Mouse (Mus musculus): Measurements from ENCODE around the gene AI661453. TPM values are rescaled to one million over a fixed set of nuclear protein-coding genes. Genes with fewer than 3 reads are reported as not detected.

AI661453 gene
- total RNA-seq (2023): not detected in 4 replicates

DNA sequence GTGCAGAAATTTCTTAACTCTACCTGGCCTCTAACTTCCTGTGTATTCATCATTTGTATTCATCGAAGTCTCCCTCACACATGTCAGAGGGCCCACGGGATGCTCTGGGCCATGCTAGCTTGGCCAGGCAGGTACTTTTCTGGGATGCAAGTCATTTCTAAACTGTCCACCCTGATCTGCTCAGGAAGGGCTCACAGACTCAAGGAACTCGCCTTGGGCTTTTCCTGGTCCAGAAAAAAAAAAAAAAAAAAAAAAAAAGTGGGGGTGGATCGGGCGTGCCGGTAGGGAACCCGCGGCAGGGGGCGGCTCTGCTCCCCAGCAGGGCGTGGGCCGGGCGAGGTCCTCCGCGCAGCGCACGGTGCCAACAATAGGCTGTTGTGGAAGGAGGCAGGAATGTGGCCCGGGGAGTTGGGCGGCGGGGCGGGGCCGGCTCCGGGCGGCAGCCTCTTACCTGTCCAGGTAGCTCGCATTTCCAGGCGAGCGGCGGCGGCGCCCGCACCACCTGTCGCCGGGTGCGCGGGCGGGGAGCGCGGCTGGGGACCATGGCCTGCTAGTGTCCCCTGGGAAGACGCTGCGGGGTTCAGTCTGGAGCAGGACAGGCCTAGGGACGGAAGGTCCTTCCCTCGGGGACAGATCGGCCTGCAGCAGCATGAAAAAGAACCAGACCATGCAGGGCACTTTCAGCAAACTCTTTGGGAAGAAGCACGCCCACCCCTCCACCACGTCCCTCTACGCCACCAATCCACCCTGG lies at the start of gene AI661453:
Gene AI661453 (plus strand): TSS at position 460 of the 751 bp plus-strand sequence.

GRCm38 (mm10) chr17:47400451-47400850 lies 36.0 kb upstream of the AI661453 start, which contains the start of gene Guca1a:
Guca1a (minus strand) TSS chr17:47400584.

DNA sequence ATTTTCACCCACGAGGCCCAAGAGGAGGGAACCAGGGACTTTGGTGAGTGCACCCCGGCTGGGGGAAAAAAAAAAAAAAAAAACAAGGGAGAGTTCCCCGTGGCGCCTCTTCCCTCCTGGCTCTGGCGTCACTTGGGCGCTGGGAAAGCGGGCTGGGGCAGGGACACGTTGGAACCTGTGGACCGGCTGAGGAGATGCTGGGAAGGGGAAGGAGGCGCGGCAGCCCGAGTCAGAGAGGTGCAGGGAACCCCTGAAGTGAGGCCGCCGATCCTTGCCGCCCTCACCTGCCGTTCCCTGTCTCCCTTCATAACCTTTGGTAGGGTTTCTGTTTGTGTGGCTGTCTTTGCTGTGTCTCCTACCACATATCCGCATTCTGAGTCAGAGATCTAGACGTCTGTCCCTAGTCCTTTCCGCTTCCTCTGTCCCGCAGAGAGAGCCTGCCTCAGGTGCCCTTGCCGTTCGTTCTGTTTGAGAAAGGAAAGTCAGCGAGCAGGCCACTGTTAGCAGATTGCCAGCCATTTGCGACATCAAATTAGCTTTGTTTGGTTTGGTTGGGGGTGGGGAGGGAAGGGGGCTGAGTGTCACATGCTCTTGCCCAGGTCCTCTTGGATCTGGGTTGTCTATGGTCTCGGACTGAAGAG lies 612 bp downstream of the AI661453 start, which contains the start of gene 1700001C19Rik:
Gene 1700001C19Rik (minus strand): TSS at position 470 of the 641 bp plus-strand sequence.

GRCm38 (mm10) chr17:47501946-47502706 lies 65.7 kb downstream of the AI661453 start, which contains the start of gene Taf8:
Taf8 (minus strand) TSS chr17:47502292.

GRCm38 (mm10) chr17:47504941-47505346 lies 68.5 kb downstream of the AI661453 start, which contains the start of gene Ccnd3:
Ccnd3 (plus strand) TSS chr17:47505051.

Other genes starting within 250 kb of the AI661453 start
- 19.6 to 22.4 TPM (median 20.6 TPM) in 4 replicates for gene Mrps10, start 67.7 kb upstream of the AI661453 start, total RNA-seq (2023)
- gene Guca1b, start 51.2 kb upstream of the AI661453 start, total RNA-seq (2023): 1.1 to 1.8 TPM (median 1.4 TPM) in 4 replicates
- gene Guca1a, start 36.0 kb upstream of the AI661453 start, total RNA-seq (2023): 0.91 TPM in 1 of 4 replicates, not detected in the others
- not detected in 4 replicates for gene 1700001C19Rik, start 761 bp downstream of the AI661453 start, total RNA-seq (2023)
- gene Taf8, start 65.7 kb downstream of the AI661453 start, total RNA-seq (2023): 76.6 to 85.3 TPM (median 77.8 TPM) in 4 replicates
- 147 to 192 TPM (median 161 TPM) in 4 replicates for gene Ccnd3, start 68.4 kb downstream of the AI661453 start, total RNA-seq (2023)
- gene Bysl, start 174.9 kb downstream of the AI661453 start, total RNA-seq (2023): 13.3 to 15.3 TPM (median 14.3 TPM) in 4 replicates
- gene Med20, start 175.0 kb downstream of the AI661453 start, total RNA-seq (2023): 61.8 to 75.2 TPM (median 65.8 TPM) in 4 replicates
- gene Gm20517, start 175.0 kb downstream of the AI661453 start, total RNA-seq (2023): 2.9 to 7.7 TPM (median 6.3 TPM) in 4 replicates
- gene Usp49, start 194.1 kb downstream of the AI661453 start, total RNA-seq (2023): 6.7 to 9.7 TPM (median 8.1 TPM) in 4 replicates